Mouse (Mus musculus) lung, postnatal 4 days (tissue): Measurements from ENCODE around the gene Ccdc39.
A peak's percentile ranks its signal among the peaks of the same experiment; 100 is the strongest.

ENCODE experiments used
- DNase-seq, 2 experiments: peaks; one replicate each; pipeline ENCODE4 v3.0.0; 2021

Ccdc39 gene

DNA sequence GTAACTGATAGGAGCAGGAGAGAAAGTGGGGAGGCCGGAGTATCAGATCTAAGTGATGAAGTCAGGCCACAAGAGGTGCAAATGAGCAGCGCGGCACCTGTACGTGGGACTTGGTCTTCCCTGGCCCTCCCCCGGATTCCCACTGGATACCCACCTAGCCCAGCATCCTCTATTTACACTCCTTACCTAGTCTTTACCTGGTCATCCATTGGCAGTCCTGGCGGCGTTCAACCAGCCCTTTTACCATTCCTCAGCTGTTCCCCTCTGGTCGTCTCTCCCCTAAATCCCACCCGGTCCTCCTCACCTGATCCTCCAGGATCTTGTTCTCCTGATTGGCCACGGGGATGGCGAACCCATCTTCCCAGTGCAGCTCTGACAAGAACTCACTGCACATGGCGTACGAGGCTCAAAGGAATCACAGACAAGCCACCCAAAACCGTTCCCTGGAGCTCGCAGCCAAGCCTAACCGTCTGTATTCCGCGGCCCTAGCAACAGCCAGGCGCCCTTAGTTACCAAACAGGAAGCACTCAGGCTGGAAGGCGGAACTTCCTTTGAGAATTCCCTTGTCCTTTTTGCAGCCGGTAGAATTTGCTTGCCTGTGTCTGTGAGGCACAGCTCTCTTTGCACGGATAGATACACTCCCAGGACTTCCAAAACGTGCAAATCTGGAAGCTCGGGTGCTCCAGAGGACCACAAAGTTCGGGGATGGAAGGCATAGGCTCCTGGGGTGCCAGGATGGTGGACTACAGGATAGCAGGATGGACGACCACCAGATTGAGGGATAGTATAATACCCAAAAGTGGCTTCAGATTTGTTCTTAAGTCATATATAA is at the start of gene Ccdc39:
Gene Ccdc39, minus strand, starts transcription at position 510 of the 832 bp plus-strand sequence.
- peak; percentile 67 to 68 for DNase-seq

DNA sequence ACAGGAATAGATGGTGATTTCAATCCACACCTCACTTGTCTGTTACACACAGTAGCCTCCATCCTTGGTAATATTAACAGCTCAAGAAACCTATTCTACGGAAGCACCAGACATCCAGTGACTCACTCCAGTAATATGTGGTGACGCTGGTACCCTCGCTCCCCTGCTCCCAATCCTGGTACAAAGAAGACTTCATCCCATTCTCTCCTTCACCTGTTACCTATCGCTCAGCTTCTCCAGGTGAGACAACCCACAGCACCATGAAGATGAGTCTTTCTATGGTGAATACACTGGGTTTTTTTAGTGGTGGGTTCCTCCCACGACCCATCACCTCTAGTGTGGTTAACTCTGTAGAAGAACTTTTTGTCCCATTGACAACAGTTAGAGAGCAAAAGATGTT is 49.3 kb upstream of the Ccdc39 start:
- no peak for DNase-seq

- no peak for DNase-seq
Measured at GRCm38 (mm10) chr3:33887438-33887837, 43.3 kb upstream of the Ccdc39 start.

- DNase-seq = no peak
Measured at GRCm38 (mm10) chr3:33883105-33883504, 39.0 kb upstream of the Ccdc39 start.

GRCm38 (mm10) chr3:33882695-33883094 is 38.6 kb upstream of the Ccdc39 start:
- DNase-seq = no peak

GRCm38 (mm10) chr3:33878661-33879060 is 34.6 kb upstream of the Ccdc39 start:
- DNase-seq = no peak

- no peak for DNase-seq
Measured at GRCm38 (mm10) chr3:33874456-33875286, 30.6 kb upstream of the Ccdc39 start.

- no peak for DNase-seq
Measured at GRCm38 (mm10) chr3:33873837-33874236, 29.7 kb upstream of the Ccdc39 start.

GRCm38 (mm10) chr3:33873366-33873765 is 29.3 kb upstream of the Ccdc39 start:
- no peak for DNase-seq

DNA sequence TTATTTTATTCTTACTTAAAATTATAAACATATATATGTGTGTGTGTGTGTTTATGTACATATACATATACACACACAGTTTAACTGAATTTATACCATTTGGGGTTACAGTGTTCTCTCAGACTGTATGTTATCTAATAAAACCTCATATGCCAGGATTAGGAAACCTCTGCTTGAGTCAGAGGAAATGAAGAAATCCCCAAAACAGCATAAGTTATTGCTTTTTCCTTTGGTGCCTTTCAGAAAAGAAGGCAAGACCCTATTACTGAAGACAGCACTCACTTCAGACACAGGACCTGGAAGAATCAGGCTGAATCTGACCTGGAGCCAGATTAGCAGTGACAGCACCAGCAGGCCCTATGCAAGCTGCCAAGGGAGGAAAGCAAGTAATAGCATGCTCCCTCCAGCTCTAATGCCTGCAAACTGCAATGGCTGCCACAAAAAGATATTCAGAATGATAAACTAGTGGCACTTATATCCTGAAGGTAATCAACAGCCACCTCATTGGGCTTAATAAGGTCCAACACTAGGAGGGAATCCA is 20.0 kb upstream of the Ccdc39 start:
- DNase-seq = no peak

DNA sequence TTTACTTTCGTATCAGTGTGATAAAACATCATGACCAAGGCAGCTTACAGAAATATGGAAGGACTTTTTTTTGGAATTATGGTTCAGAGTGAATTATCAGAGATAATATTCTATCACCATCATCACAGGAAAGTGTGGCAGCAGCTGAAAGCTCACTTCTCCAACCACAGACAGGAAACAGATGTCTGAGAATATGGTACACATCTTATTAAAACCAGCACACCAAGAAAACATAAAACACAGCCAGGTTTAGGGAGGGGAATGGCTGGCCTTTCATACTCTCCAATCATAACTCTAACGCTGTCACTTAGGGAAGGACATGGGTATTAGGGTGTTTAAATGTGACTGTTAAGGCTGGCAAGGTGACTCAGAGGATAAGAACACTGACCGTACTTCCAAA is 14.8 kb upstream of the Ccdc39 start:
- DNase-seq = no peak

DNA sequence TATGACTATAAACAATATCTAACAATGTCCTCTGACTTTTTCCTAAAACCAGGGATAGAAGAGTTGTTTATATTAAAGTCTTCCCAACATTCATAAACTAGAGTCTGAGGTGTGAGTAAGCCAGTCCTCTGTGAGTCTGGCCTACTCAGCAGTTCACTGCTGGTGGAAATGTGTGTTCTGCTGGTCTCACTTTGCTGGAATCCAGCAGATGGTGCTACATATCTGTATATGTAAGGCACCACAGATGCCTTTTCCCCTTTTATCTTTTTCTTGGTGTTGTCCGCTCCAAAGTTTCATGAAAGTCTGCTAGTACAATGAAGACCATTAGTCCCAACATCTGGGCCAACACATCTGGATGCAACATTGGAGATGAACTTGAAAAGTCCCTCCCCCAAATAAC is 9.0 kb upstream of the Ccdc39 start:
- no peak for DNase-seq

- DNase-seq = no peak
Measured at GRCm38 (mm10) chr3:33850856-33851255, 6.7 kb upstream of the Ccdc39 start.

- DNase-seq = no peak
Measured at GRCm38 (mm10) chr3:33846639-33847038, 2.5 kb upstream of the Ccdc39 start.

GRCm38 (mm10) chr3:33838877-33839276 is 5.2 kb downstream of the Ccdc39 start:
- no peak for DNase-seq

DNA sequence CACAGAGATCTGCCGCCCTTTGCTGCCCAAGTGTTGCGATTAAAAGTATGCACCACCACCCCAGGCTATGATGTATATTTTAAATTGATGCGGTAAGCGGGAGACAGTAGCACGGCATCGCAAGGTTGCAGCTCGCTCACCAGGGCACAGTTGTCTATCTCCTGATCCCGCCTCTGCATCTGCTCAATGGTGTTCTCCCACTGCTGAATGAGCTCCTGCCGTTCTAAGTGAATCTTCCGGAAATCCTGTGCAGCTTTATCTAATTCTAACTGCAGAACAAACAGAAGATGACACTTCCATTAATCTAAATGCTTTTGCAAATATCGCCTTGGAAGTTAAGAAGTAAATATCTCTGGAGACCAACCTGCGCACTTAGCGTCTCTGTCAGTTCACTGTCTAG is 7.5 kb downstream of the Ccdc39 start:
- DNase-seq = no peak

DNA sequence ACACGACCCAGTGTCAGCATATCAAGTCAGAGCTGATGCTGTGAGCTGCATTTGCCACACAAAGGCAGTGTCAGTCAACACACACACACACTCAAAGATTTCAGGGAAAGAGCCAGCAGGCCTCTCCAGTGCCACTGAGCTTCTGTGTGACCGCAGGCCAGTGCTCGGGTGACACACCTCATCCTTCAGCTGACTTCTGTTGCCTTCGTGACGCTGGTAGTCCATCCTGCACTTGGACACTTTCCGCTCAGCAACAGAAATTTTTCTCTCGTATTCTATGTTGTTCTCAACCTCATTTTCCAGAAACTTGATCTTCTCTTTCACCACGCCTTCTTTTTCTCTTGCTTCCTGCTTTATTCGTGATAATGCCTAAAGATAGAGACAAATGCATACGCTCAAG is 11.8 kb downstream of the Ccdc39 start:
- DNase-seq = no peak

GRCm38 (mm10) chr3:33824135-33824946 is 19.8 kb downstream of the Ccdc39 start:
- peak in 1 of 2 experiments; percentile 12 for DNase-seq

GRCm38 (mm10) chr3:33807151-33807550 is 37.0 kb downstream of the Ccdc39 start:
- no peak for DNase-seq

DNA sequence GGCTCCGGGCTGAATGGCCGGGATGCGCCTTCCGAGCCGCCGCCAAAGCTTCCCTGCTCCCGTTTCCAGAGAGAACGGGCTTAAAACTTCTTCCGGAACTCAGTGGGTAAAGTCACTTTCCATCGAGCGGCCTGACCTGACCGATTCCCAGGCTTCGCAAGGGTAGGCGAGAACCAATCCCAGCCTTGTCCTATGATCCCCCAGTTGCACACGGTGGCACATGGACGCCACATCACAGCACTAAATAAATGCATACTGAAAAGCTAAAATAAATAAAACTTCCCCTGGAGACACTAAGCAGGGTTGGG is 43.6 kb downstream of the Ccdc39 start:
- no peak for DNase-seq

GRCm38 (mm10) chr3:33799617-33800512 is 44.2 kb downstream of the Ccdc39 start, which contains the start of gene Ttc14:
Gene Ttc14, plus strand, starts transcription at chr3:33799832.
- DNase-seq = peak; percentile 98 to 99

- no peak for DNase-seq
Measured at GRCm38 (mm10) chr3:33790975-33791374, 53.1 kb downstream of the Ccdc39 start.
